Mouse (Mus musculus): ENCODE measurements at regions not wholly inside any gene's neighbourhood (a gene's known extent, or its start where the extent isn't known, plus 50 kb on each side); places are given as distances from the start of the nearest gene placed in this dataset.

- ATAC-seq (ENCODE audit: insufficient read depth) (no peak), DNase-seq (no peak)
- Histone ChIP-seq H3K27ac (ENCODE audit: low read depth) (no peak overlapping the region), H3K4me2 (no peak overlapping the region), H3K4me1 (ENCODE audit: insufficient read depth) (no peaks in the 10 kb centered on the region), H3K9me3 (ENCODE audit: low read depth, low read length) (no peaks in the 10 kb centered on the region), H3K4me3 (ENCODE audit: low read depth, low read length) (no peak overlapping the region), H3K9ac (no peak overlapping the region), H3K27me3 (ENCODE audit: insufficient read depth, low read length) (no peaks in the 10 kb centered on the region), H3K36me3 (ENCODE audit: insufficient read depth) (no peaks in the 10 kb centered on the region)
- TF ChIP-seq CTCF (IDR thresholded peaks at IDR 0.05; ENCODE audit: low read depth), result no peak
Observed at GRCm38 (mm10) chr10:32943026-32943425, 52.8 kb upstream of the Nkain2 start.

Measured in lung, embryonic 14.5 days (tissue).